Mouse (Mus musculus): ENCODE measurements around the gene Nos1.

The Nos1 gene

DNA sequence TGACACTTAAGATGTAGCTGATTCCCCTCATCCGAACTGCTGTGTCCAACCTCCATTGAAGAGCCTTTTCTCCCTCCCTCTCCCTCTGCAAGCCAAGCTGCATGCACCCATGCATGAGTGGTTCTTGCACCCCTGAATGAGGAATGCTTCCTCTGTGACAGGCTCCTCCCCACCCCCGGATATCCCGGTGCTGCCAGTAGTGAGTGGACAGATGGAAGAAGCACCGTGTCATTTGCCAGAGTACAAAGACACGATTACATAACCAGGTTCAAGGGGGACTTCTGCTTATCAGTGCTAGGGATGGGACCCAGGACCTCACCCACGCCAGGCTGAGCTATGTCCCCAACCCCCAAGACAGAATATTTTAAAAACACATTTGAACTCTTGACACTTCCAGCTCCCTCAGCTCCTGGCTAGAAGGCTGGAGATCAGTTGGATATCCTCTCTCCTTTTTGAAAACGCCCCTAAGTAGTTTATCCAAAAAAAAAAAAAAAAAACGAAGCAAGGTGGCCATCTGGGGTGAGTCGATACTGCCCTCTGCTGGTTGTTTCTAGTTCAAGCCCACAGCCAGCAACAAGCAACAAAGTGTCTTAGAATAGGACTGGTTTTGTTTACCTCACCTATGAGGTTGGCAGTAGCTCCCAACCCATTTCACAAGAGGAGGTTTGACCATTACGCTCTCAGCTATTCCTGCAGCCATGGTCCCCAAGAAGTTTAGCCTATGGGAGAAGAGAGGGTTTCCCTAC is 175.0 kb downstream of the Nos1 start:
- peak; percentile 76 for DNase-seq (ENCODE audit: low read depth, low spot score)

DNA sequence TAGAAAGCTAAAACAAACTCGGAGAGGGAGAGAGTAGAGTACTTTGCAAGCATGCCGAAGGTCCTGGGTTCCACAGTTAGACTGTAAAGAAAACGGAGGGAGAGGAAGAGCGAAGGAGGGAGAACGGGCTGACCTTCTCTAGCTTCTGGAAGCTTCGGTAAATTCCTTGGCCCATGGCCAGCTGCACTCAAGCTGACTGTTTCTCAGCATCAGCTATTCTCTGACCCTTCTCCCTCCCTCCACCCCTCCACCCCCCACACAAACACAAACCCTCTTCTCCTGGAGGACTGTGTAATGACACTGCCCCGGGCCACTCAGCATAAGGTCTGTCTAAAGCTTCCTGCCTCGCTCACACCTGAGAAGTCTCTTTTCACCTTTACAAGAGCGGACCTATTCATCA is 183.9 kb downstream of the Nos1 start:
- no peak for DNase-seq (ENCODE audit: low read depth, low spot score)

DNA sequence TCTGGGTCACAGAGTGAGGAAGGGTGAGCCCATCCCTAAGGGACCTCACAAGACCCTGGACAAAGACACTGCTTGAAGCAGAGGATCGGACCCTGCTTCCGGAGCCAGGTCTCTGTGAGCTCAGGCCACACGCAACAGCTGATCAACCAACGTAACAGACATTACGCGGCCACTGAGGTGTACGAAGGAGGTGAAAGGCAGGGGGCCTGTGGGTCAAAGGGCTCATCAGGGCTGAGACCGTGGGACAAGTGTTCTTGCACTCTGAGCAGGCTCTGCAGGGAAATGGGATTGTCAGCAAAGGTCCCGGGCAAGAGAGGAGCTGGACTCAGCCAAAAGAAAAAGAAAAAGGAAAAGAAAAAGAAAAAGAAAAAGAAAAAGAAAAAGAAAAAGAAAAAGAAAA is 186.1 kb downstream of the Nos1 start:
- no peak for DNase-seq (ENCODE audit: low read depth, low spot score)

DNA sequence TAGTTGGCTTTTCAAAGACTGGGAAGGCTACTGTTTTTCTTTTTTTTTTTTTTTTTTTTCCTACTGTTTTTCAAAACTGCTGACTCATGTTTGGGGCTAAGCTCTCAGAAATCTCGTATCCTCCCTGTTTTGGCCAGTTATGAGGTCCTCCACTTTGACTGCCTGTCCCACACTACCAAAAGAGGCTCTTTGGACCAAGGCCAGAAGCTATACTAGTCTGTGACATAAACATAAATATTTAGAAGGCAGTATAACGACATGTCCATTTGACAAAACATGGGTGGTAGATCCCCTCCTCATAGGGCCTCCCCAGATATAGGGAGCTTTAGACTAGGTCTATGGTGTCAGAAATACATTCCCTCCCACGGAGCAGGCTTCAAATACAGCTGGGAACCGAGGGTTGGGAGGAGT is 186.8 kb downstream of the Nos1 start:
- no peak for DNase-seq (ENCODE audit: low read depth, low spot score)

DNA sequence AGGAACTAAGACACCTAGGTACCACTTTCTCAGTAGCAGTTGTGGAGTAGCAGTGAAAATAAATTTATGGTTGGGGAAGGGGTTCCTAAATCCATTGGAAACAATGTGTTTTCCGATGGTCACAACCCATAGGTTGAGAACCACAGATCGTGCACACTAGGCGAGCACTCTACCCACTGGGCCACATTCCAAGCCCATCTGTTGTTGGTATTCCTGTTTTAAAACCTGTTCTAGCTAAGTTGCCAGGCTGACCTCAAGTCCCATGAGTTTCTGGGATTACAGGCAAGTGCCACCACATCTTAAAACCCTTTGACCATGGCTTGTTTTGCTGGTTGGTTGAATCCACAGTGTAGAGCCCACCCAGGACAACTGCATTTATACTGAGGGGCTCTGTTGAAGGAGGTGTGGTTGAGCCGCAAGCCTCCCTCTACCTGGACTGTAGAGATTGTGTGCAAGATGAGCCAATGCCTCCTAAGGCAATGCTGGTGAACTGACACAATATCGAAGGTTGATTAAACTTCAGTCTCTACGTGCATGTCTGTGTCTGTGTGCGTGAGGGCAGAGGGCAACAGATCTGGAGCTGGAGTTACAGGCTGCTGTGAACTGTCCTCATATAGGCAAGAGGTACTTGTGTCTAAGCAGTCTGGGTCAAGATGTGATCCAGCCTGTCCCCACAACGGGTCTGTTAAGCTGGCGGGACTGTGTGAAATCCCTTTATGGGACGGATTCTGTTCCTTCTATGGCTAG is 189.0 kb downstream of the Nos1 start:
- no peak for DNase-seq (ENCODE audit: low read depth, low spot score)

DNA sequence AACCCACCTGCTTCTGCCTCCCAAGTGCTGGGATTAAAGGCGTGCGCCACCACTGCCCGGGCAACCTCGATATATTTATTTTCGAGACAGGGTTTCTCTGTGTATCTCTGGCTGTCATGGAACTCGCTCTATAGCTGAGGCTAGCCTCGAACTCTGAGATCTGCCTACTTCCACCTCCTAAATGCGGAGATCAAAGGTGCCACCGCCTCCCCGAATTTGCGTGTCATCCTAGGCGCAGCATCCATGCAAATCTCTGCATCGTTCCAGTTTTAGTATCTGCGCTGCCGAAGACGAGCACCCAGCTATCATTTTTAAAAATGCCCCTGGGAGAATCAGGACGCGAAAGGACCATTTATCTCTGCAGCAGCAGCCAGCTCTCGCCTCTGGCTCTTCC is 195.4 kb downstream of the Nos1 start:
- no peak for DNase-seq (ENCODE audit: low read depth, low spot score)

DNA sequence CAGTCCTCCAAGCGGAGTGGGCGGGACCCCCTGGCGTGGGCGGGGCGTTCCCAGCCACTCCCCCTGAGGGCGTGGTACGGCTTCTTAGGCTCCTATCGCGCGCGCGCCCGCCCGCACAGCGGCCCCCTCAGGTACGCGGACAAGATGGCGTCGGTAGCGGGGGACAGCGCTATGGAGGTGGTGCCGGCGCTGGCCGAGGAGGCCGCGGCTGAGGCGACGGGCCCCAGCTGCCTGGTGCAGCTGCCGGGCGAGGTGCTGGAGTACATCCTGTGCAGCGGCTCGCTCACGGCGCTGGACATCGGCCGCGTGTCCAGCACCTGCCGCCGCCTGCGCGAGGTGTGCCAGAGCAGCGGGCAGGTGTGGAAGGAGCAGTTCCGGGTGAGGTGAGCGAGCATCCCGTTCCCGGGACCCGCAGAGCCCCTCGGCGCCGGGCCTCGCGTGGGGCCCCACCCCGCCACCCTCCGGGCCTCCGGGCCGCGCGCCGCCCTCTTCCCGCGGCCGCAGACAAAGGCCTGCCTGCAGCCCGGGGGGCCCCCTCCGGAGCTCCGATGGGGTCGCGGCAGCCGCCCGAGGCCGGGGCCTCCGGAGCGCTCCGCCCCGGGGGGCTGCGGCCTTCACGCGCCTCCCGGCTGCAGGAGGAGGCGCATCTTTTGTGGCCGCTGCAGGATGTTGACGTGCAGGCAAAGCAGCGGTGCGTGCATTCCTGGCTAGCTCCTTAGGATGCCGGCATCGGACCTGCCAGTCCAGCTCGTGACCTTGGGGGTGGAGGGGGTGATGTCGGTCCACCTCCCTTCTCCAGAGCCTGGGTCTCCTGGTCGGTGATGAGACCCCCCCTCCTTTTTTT is 196.0 kb downstream of the Nos1 start, which contains the start of gene Fbxo21:
Gene Fbxo21 (plus strand): TSS at position 74 of the 844 bp plus-strand sequence.
- DNase-seq (ENCODE audit: low read depth, low spot score) = peak; percentile 98

DNA sequence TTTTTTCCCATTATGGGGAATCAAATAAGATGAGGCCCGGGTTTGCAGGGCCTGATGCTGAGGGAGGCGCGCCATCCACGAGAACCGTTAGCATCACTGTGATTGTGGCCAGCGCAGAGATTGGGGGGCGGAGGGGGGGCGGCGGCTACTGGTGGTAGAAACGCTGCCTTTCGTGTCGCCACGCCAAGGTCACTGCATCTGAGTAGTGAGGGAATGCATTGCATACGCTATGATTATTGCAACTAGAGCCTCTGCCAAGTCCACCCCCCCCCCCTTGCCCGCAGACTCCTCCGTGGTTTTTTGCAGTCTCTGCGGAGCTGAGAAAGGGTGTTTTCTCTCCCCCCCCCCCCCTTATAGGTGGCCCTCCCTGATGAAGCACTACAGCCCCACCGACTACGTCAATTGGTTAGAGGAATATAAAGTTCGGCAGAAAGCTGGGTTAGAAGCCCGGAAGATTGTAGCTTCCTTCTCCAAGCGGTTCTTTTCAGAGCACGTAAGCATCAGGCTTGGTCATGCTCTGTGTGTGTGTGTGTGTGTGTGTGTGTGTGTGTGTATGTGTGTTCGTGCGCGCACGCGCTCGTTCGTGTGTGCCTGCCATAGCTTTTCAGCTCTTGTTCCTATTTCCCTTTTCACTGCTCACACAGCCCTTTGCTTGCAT is 196.8 kb downstream of the Nos1 start:
- DNase-seq (ENCODE audit: low read depth, low spot score) = peak; percentile 27

DNA sequence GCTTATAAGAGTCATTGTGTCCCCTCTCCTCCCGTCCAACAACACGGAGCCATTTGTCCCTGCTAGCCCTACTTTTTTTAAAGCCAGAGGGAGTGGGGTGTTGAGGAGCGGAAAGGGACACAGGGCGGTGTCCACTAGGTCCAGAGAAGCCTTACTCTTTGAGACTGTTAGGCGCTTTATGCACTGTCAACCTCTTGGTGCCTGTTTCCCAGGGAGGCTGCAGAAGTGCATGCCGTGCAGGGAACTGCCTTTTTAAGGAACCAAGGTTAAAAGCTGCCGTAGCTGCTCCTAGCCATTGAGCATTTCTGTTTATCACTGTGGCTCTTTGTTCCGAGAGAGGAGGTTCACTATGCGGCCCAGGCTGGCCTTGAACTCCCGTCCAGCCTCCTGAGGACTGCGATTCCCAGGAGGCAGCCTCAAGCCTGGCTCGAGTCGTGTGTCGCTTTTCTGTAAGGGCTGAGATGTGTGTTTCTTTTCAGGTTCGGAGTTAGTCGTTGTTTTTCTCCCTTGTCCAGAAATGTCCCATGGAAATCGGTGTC is 197.4 kb downstream of the Nos1 start:
- no peak for DNase-seq (ENCODE audit: low read depth, low spot score)

DNA sequence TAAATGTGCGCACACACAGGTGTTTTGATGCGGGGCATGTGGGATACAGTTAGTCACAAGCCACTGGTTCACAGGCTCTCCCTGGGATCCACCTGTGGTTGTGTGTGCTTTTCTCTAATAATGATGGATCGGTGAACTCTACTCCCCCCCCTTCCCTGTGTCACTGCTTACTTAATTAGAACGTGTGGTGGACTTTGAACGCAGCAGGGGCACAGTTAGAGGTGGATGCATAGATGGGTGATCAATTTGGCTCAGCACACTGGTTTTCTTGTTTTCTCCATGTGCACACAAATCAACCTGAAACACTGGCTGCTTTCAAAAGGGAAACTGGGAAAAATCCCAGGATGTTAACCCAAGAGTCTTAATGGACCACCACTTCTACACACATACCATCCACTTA is 198.2 kb downstream of the Nos1 start:
- DNase-seq (ENCODE audit: low read depth, low spot score) = no peak

DNA sequence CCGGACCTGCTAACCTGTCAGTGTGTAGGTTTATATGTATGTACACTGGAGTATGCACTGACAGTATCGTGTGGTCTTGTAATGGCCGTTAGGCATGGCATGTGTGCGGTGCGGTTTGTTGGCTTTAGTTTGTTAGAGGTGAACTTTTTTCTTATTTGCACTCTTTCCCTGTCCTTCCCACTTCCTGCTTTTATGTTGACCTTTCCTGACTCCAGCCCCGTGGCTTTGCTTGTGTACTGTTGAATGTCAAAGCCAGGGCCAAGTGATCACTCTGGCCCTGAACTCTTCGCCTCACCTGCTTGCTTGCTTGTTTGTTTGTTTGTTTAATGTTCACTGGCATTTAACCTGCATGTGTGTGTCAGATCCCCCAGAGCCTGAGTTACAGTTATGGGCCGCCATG is 200.1 kb downstream of the Nos1 start:
- DNase-seq (ENCODE audit: low read depth, low spot score) = no peak

DNA sequence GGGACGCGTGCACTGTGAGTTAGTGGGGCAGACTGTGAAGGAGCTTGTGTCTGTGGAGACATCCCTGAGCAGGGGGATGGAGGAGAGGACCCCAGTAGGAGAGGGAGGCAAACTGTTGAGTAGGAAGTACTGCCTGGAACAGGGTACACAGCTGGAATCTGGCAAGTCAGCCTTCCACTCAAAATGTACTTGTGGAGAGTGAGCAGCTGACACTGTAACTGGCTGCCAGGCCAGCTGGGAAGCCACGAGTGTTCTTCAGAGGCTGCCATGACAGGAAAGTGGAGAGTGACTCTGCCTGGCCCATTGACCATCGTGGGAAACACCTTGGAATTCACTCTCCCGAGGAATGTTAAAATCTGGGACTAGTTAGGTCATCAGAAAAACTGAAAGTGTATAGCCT is 201.1 kb downstream of the Nos1 start:
- no peak for DNase-seq (ENCODE audit: low read depth, low spot score)

DNA sequence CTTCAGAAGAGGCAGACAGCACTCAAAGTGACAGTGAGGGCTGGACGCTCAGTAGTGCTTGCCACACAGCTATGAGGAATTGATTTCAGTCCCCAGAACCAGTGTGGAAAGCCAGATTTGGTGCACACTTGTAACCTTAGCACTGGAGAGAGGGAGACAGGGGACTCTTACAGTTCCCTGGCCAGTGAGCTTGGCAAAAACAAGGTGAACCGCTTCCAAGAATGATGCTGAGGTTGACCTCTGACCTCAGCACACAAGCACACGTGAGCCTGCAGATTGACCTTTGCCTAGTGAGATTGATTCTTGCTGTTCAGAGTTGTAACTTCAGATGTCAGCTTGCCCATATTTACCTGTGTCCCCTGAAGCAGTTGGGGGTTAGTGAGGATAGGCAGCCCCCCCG is 205.5 kb downstream of the Nos1 start:
- DNase-seq (ENCODE audit: low read depth, low spot score) = no peak

DNA sequence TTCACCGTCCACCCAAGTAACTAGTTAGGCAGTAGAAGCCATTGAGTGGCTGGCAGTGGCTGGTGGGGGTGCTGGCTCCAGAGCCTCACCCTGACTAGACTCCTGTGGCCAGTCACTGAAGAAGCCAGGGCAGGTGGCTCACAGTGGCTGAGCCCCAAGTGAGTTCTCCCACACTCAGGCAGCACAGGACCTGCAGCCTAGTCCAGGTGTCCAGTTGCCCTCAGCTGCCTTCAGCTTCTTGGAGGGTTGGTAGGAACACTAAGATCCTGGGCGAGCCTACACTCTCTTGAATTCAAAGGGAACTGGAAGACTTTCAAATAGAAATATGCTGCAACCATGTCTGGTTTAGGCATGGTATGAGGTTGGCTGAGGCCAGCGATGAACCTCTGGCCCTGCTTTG is 207.1 kb downstream of the Nos1 start:
- no peak for DNase-seq (ENCODE audit: low read depth, low spot score)

DNA sequence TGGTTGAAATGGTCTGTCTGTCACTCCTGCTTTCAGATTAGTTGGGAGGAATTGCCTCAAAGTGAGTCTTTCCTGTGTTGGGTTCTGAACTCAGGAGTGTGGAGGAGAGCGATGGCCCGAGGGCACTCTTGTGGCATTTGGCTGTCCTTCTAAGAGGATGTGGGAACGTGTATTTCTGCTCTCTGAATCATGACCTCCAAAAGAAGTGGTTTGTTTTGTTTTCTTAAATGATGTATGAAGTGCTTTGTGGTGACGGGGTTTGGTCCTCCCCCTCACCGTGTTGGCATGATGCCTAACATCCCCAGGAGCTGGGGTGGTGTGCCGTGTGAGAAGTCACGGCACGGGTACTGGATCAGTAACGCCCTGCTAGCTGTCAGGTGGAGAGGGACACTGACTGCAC is 207.5 kb downstream of the Nos1 start:
- no peak for DNase-seq (ENCODE audit: low read depth, low spot score)

DNA sequence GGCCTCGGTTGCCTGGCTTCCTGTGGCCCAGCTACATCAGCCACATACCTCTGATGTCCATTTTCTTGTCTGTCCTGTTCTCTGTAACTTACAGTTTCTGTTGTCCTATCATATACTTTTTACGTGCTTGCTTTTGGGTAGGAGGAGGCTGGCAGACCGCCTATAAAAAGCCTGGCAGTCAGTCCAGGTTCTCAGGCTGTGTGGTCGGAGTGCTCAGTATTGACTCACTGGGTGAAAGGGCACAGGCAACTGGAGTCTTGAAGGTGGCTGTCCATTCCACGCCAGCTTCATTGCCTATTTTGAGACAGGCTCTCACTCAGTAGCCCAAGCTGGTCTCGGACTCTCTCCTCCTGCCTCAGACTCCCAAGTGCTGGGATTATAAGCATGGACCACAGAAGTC is 208.9 kb downstream of the Nos1 start:
- DNase-seq (ENCODE audit: low read depth, low spot score) = no peak

DNA sequence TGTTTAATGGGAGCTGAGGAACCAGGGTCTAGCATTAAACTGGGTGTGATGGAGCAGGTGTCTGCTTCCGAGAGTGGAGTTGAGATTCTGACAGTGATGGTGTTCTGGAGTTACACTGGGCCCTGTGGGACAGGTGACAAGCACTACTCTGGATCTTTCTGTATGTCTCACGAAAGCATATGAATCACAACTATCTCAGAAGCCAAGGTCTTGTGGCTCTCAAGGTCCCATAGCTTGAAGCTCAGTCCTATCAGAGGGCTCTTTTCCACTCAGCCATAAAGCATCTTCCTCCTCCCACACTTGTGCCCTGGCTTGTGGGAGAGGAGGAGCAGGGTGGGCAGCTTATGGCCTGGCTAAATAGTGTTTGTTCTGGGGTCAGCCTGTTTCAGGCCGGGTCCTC is 210.1 kb downstream of the Nos1 start:
- DNase-seq (ENCODE audit: low read depth, low spot score) = no peak

DNA sequence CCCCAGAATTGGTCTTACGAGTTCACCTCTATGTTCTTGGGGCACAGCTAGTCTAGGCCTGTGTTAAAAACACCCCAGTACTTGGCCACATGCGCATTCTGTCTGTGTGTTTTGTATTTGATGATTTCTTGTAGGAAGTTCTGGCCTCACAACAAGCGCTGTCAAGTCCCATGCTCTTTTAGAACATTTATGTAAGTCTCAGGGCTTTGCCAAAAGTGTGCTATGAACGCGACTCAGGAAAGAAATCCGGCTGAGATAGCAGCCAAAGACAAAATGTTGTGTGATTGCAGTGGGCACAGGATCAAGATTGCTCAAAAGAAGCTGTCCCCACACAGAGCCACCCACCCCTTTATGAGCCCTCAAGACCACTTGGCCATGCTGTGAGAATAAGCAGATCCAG is 212.7 kb downstream of the Nos1 start:
- no peak for DNase-seq (ENCODE audit: low read depth, low spot score)

DNA sequence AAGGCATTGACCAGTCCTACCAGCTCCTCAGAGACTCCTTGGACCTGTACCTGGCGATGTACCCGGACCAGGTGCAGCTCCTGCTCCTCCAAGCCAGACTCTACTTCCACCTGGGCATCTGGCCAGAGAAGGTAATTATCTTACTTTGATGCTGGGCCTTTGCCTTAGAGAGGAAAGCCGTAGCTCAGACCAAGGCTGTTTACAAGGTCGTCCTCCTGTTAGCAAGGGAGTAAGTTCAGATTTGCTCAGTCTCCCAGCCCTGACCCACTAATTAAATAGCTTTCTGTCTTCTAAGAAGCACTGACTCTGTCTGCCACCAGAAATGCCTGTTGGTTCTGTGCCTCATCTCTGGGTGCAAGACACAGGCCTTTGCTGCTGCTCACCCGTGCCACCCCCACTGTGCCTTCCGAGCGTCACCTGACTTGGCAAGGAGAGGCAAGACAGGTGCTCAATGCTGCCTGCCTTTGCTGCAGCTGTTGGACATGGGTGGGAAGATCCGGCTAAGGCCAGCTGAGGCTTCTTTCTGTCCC is 214.6 kb downstream of the Nos1 start:
- DNase-seq (ENCODE audit: low read depth, low spot score) = no peak

DNA sequence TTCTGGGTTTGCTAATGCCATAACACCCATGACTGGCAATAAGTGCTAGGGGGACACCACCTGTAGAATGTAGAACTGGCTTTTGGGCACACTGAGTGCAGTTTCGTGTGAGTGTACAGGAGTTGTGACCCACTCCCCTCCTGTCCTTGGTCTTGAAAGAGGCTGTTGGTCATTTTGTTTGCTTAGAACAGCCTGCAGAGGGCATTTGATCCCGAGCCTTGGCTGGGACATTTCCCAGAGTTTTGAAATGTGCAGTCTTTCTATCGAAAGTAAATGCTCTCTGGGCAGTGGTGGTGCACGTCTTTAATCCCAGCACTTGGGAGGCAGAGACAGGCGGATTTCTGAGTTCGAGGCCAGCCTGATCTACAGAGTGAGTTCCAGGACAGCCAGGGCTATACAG is 215.1 kb downstream of the Nos1 start:
- DNase-seq (ENCODE audit: low read depth, low spot score) = no peak

DNA sequence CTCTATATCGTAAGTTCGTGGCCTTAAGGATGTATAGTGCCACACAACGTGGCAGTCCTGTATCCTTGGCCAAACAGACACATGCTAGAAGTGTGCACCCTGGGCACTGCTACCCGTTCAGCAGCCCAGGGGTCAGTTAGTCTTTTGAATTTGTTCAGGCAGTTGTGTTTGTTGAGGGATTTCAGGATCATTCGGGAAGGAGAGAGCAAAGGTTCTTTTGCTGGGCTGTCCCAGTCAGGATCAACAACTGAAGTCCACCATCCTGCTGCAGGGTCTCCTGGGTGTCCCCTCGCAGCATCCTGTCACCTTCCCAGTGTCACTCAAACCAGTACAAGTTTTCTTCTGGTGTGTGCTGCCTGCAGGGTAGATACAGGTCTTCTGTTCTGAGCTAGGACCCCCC is 215.7 kb downstream of the Nos1 start:
- no peak for DNase-seq (ENCODE audit: low read depth, low spot score)
